Mouse (Mus musculus): ENCODE results near the gene Chmp2a.

Gene Chmp2a

GRCm38 (mm10) chr7:13033451-13034147 lies 1.0 kb downstream of the Chmp2a start:
- no peak for DNase-seq

- no peak for DNase-seq
Observed at GRCm38 (mm10) chr7:13032541-13032940, 2.1 kb downstream of the Chmp2a start.

DNA sequence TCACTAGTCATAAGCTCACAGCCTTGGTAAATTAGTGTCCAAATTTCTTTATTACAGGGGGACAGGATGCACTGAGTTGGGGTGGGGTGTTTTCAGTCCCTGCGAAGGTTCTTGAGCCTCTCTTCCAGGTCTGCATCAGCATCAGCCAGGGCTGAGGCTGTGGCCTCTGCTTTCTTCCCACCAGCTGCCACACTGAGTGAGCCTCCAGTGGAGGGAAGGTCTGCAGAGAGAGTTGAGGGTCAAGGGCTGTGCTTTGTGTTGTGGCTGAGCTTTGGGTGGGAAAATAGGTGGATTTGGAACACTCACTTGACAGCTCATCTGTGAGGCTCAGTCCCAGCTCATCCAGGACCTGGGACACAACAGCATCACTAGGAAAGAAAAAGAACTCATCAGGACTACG lies 2.6 kb downstream of the Chmp2a start:
- no peak for DNase-seq

DNA sequence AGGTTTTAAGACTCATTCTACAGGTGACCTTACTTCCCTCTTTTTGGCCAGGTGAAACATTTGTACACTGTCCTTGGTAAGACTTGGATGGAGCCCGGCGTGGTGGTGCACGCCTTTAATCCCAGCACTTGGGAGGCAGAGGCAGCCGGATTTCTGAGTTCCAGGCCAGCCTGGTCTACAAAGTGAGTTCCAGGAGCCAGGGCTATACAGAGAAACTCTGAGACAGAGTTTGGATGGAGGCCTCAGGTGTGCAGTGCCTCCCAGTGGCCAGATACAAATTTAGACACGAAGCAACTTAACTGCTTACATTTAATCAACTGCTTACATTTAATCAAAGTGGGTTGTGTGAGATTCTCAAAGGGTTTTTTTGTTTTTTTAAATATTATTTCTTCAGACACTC lies 3.5 kb downstream of the Chmp2a start:
- peak; percentile 49 for DNase-seq

GRCm38 (mm10) chr7:13028986-13029385 lies 5.6 kb downstream of the Chmp2a start:
- no peak for DNase-seq

DNA sequence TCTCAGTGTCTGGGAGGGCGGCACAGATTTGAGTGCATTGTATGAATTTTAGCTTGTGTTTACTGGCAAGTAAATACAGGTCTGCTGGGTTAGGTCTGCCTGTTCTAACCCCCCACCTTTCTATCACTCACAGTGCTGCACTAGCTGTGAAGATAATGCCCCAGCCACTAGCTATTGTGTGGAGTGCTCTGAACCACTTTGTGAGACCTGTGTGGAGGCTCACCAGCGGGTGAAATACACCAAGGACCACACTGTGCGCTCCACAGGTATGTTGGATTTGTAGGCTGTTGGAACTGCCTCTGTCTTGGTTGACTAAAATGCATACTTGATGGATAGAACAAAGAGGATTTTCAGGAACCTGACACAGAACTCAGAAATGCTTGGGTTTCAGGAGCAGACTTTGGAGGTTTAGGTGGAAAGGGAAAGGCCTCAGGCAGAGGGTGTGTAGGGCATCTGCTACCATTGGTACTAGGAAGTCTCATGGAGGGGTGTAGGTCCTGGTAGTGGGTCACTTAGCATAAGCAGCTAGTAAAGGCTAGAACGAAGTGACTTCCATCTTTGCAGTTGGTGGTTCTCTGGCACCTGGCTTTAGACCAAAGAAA lies 9.0 kb downstream of the Chmp2a start:
- no peak for DNase-seq

DNA sequence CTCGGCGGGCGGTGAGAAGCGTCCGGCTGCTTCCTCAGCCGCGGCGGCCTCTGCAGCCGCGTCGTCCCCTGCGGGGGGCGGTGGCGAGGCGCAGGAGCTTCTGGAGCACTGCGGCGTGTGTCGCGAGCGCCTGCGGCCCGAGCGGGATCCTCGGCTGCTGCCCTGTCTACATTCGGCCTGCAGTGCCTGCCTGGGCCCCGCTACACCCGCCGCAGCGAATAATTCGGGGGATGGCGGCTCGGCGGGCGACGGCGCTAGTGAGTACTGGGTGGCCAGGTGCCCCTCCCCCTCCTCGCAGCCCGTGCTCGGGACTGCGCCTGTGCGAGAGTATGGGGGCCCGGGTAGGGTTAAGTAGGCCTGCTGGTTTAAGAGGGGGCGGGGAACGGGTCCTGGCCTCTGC lies 9.8 kb downstream of the Chmp2a start:
- peak; percentile 89 for DNase-seq

DNA sequence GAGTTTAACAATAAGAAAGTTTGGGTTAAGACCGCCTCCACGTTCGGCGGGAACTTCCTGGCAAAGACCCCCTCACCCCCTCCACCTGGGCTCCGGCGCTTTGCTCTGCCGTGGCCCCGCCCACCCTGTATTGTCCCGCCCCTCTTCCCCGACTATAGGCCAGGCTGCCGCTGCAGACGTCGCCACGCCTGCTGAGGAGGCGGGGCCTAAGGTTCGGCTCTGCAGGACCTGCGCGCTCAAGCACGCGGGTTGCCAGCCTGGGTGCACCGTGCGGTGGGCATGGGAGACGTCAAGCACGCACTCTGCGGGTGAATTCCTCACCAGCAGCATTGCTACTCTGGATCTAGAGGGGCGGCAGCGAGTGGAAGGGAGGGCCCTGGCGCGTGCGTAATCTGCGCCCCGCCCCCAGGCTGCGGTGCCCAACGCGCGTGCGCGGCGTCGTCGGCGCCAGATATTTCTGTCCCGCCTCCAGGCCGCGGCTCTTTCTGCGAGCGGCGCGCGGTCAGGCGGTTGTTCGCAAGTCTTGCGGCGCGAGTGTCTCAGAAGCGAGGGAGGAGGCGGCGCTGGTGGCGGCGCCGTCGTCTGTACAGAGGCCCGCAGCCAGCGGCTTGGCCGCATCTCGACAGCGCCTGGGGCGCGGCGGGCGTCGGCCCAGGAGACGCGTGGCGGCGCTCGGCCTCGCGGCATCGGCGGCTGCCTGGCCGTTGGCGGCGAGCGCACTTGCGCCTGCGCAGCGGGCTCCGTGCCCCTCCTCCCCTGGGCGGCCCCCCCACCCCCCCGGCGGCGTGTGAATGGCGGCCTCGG lies 10.5 kb downstream of the Chmp2a start:
- DNase-seq = peak; percentile 96

DNA sequence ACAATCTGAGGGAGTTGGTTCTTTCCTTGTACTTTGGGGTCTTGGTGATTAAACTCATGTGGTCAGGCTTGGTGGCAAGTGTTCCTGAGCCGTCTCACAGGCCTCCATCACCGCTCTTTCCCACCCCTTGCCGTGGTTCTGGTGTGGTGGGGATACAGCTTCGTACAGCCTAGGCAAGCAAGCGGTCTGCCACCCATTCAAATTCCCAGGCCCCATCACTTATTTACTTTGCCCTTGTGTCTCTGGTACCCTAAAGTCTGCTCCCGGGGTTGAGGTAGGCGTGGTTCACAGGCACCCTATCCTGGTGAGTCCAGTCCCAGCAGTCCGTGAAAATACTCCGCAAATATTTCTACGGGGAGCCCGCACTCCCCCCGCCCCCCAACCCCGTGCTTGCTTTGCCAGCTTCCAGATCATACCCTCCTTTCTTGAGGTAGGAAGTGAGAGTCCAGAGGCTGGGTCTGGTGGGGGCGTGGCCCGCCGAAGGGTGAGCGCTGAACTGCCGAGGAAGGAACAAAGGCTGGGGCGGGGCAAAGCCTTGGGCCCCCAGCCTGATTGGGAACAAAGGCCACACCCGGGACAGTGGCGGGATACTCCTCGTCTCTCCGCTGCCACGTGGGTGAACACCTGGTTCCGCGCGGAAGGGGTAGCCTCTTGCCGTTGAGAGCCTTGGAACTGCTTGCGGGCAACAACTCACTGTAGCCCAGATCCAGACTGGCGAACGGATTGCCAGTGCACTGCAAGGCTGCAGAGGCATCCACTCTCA lies 11.7 kb downstream of the Chmp2a start:
- peak; percentile 87 for DNase-seq

- DNase-seq = no peak
Observed at GRCm38 (mm10) chr7:13015217-13015616, 19.4 kb downstream of the Chmp2a start.

DNA sequence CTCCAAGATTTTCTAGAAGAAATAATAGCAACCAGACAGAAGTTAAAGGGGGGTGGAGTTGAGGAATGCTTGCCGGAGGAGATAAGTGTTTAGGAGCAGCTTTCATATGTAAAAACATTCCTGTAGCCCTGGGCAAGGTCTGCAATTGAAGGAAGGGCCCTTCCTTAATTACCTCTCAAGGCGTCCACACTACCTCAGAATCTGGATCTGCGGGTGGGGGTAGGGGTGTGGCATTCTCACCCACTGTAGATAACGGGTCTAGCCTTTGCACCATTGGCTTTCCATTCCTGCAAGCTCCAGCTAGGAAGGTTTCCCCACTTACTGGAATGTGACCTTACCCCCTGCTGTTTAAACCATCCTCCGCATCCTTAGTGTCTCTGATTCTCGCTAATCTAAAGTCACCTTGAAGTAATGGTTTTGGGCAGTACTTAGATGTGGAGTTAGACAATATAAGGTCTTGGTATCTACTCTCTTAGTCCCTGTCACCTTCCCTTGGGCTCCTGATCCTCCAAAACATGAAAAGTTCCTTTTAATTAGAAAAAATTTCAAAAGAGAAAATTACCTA lies 20.2 kb downstream of the Chmp2a start:
- no peak for DNase-seq

GRCm38 (mm10) chr7:13013671-13014070 lies 20.9 kb downstream of the Chmp2a start:
- no peak for DNase-seq

DNA sequence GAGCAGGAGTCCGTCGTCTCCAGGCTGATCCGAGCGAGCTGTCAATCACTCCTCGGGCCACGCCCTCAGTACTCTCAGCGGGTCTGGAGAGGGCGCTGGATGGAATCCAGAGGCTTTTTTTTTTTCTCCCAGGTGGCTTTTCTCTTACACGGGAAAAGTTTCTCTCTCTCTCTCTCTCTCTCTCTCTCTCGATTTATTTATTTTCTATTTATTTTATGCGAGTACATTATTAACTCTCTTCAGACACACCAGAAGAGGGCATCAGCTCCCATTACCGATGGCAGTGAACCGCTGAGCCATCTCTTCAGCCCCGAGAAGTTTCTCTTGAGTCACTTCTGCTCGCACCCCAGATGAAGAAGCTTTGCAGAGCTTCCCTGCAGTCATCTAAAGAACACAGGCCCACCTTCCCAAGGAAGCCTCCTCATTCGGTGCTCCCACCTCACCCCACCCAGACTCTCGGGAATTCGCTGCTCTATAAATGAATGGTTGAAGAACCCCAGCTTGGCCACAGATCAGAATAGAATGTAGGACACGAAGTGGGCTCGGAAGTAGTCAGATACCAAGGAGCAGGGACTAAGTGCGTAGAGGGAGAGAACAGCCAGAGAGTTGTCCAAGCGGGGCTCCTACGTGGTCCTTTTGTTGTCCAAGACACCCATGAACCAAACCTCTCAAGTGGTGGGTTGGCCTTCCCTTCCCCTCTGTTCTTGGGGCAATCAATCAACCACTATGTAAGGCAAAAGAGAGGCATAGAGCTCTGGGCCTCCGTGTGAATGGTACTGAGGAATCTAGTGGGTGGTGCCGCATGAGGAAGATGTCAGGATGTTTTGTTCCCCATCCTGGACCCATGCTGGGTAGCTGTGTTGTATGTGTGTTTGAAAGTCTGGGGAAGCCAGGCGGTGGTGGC lies 24.4 kb downstream of the Chmp2a start, which contains the start of gene Zbtb45:
Gene Zbtb45, minus strand, starts transcription at position 30 of the 904 bp plus-strand sequence.
- DNase-seq = peak; percentile 14

DNA sequence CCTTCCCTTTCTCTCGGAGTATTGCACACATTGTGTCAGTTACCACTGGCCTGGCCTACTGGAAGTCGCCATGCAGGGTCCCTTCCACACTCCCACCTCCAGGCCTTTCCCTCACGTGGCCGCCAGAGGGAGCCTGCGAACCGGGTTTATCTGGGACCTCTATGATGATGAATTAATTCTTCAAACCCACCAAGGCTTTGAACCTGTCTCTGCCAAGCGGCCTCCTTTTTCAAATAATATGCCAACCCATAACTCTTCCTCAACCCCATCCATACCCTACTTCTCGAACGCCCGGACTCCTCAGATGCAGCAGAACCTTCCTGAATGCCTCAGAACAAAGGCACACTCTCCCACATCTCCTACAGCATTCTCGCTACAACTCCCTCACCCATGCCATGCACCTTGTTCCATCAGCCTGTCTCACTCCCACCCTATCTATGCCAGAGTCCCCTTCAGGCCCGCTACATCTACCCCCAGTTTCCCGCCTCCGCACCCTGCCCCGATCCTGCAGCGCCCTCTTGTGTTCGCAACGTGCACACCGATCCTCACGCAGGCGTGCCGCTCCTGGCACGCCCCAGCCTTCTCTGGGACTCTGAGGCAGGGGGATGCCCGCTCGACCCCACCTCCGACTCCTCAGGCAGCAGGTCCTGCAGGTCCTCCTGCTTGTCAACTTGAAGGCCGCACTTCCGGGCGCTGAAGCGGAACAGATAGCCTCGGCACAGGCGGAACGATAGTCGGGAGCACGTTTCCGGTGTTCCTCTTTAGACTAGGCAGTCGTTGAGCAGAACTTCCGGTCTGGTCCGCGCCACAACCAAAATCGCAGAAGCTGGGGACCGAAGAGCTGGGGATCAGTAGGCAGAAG lies 25.2 kb downstream of the Chmp2a start:
- DNase-seq = peak; percentile 95

DNA sequence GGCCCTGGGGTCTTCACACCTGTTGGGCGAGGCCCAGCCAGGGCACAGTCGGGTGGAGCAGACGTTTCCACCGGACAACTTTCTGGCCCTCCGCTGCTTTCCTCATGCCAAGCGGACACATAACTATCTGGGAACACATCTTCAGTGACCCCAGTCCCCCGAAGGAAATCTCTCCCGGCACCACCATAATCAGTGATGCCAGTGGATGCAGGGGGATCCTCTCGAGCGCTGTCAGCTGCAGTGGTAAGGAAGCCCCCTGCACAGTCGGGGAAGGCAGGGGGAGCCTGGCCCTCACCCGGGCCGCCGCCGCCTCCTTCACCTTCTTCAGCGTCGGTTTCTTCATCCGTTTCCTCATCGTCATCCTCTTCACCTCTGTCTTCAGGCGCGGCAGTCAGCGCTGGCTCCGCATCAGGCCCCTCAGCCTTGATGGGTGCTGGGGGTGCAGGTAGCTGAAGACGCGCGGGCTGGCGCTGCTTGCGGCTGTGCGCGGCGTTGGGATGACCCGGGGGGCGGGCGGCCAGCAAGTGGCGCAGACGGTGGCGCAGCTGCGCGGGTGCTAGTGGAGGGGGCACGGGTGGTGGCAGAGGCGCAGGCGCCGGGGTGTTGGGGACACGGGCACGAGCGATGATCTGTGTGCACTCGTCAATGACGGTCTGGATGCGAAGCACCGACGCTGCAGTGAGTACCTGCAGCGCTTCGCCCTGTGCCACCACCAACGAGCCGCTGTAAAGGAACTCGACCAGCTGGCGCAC lies 27.1 kb downstream of the Chmp2a start:
- peak; percentile 16 for DNase-seq

- DNase-seq = peak; percentile 48
Observed at GRCm38 (mm10) chr7:13006531-13006930, 28.1 kb downstream of the Chmp2a start.

- DNase-seq = no peak
Observed at GRCm38 (mm10) chr7:13006011-13006410, 28.6 kb downstream of the Chmp2a start.

DNA sequence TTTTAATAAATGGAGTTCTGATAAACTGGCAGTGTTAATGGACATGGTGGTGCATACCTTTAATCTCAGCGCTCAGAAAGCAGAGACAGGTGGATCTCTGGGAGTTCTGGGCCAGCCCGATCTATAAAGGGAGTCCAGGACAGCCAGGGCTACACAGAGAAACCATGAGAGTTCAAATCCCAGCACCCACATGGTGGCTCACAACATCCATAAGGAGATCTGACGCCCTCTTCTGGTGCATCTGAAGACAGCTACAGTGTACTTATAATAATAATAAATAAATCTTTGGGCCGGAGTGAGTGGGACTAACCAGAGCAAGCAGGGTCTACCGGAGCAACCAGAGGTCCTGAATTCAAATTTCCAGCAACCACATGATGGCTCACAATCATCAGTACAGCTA lies 31.2 kb downstream of the Chmp2a start:
- no peak for DNase-seq

DNA sequence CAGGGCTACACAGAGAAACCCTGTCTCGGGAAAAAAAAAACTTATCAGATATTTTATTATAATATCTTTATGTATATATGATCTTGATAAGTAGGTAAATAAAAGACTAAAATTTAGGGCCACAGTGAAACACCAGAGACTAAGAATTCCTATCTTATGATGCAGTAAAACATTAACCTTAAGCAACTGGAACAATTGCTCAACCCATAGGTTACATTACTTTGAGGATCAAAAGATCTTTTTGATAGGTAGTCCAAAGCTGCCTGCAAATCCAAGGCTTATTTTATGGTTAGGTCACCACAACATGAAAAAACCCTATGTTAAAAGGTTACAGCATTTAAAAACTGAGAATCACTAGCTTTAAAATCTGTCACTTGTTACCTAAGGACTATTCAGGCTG lies 33.0 kb downstream of the Chmp2a start:
- no peak for DNase-seq

GRCm38 (mm10) chr7:12998851-12999250 lies 35.8 kb downstream of the Chmp2a start, which contains the start of gene Trim28:
Trim28 (plus strand) TSS chr7:12999114.
- DNase-seq = no peak

Measured in kidney, postnatal 10 days (tissue).